Mouse (Mus musculus): ENCODE measurements at regions not wholly inside any gene's neighbourhood (a gene's known extent, or its start where the extent isn't known, plus 50 kb on each side); places are given as distances from the start of the nearest gene placed in this dataset.

DNA sequence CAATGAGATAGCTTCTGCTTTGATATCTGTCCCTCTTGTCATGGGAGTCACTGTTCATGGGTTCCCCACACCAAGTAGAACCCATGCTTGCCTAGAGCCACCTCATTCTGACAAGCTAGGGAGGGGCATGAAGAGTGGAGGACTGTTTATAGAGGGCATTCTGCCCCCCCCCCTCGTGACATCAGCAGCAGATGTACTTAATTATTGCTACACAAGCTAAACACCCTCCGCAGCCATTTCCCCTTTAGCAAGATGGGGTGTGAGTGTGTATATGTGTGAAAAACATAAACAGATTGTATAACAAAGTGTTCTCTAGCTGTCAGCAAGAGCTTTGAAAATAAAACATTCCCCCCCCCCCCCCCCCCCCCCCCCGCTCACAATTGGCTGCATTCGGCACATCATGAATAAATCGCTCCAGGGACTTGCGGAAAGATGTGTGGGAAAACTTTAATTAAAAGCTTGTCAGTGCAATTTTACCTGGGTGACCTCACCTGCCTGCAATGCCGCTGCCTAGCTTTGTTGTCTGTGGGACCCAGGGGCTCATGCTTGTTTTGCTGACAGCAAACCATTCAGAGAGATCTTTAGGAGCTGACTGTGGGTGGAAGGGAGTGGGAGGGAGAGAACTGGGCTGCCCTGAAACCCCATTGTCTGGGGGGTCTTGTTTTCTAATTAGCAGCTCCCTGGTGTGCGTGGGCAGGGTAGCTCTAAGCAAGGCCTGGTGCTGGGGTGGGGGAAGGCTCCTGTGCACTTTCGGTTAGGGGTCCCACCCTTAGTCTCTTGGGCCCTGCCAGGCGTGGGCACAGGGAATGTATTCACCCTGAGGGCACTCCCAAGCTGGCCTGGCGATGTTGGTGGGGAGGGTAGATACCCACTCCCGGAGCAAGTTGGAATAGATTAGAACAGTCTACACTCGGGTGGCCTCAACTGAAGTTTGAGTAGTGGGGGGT lies 63.4 kb downstream of the Irx2 start:
- Histone ChIP-seq H3K27me3 (replicated peaks; ENCODE audit: control insufficient read depth, insufficient read depth, low read length) (0 out of 2 replicates have a peak, but pooled peaks cover 3% of the 10 kb centered on the region), H3K9ac (replicated peaks; ENCODE audit: low read depth, low read length) (no peak overlapping the region), H3K27ac (ENCODE audit: low read length) (no peak overlapping the region), H3K36me3 (ENCODE audit: control insufficient read depth, insufficient read depth) (no peaks in the 10 kb centered on the region), H3K9me3 (ENCODE audit: control insufficient read depth, low read length) (no peaks in the 10 kb centered on the region), H3K4me3 (replicated peaks; ENCODE audit: low read length) (no peak overlapping the region), H3K4me1 (replicated peaks; ENCODE audit: control insufficient read depth, insufficient read depth, low read length) (0 out of 2 replicates have a peak, but pooled peaks cover 7% of the 10 kb centered on the region), H3K4me2 (ENCODE audit: low read length) (no peak overlapping the region)
- peak; percentile 66; the same call in 1 of the 2 replicates for ATAC-seq
- WGBS, result 25% methylated on average over 12 of the region's 13 CpGs

DNA sequence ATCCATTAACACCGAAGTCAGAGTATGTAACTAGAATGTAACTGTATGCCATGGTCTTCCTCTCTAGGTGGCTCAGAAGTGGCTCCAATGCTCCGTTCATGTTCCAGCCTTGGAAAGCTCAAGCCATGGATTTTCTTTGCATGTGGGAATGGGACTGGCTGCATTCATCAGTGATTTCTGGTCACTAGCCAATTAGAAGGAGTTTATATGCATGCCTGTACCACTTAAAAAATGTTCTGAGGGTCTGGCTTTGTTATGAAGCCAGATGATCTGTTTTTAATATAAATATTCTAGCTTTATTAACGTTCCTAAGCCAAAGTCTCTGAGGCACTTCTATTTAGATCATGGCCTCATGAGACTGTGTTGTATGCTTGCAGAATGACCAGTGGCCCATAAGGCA lies 78.8 kb downstream of the Irx2 start:
- no peak overlapping the region for H3K4me3 ChIP-seq (replicated peaks; ENCODE audit: low read length)
- no peaks in the 10 kb centered on the region for H3K9me3 ChIP-seq (ENCODE audit: control insufficient read depth, low read length)
- H3K4me1 ChIP-seq (replicated peaks; ENCODE audit: control insufficient read depth, insufficient read depth, low read length), result peaks cover 3% of the 10 kb centered on the region; the same call in 1 of the 2 replicates
- no peak overlapping the region for H3K27ac ChIP-seq (ENCODE audit: low read length)
- no peaks in the 10 kb centered on the region for H3K27me3 ChIP-seq (replicated peaks; ENCODE audit: control insufficient read depth, insufficient read depth, low read length)
- no peak for ATAC-seq
- H3K36me3 ChIP-seq (ENCODE audit: control insufficient read depth, insufficient read depth), result no peaks in the 10 kb centered on the region
- no peak overlapping the region for H3K9ac ChIP-seq (replicated peaks; ENCODE audit: low read depth, low read length)
- no peak overlapping the region for H3K4me2 ChIP-seq (ENCODE audit: low read length)
- WGBS, result 81% methylated on average over 3 of the region's 3 CpGs

DNA sequence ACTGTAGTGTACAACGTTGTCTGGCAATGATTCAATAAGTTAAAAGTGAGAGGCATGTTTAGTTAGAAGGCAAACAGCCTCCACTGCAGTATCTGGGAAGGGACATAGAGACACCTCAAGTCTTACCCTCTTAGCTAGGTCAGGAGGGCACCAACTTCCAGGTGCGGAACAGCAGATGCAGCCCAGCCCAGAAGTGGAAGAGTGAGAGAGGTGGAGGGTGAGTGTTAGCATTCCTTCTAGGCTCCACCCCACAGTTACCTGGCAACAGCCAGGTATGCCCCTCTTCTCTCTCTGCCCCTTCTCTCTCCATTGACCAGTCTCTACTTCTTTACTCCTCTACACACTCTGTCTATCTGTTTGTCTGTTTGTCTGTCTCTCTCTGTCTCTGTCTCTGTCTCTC lies 80.1 kb downstream of the Irx2 start:
- Histone ChIP-seq H3K4me3 (replicated peaks; ENCODE audit: low read length) (no peak overlapping the region), H3K4me2 (ENCODE audit: low read length) (no peak overlapping the region), H3K4me1 (replicated peaks; ENCODE audit: control insufficient read depth, insufficient read depth, low read length) (peaks cover 3% of the 10 kb centered on the region; the same call in 1 of the 2 replicates), H3K36me3 (ENCODE audit: control insufficient read depth, insufficient read depth) (no peaks in the 10 kb centered on the region), H3K9ac (replicated peaks; ENCODE audit: low read depth, low read length) (no peak overlapping the region), H3K27me3 (replicated peaks; ENCODE audit: control insufficient read depth, insufficient read depth, low read length) (no peaks in the 10 kb centered on the region), H3K27ac (ENCODE audit: low read length) (no peak overlapping the region), H3K9me3 (ENCODE audit: control insufficient read depth, low read length) (no peaks in the 10 kb centered on the region)
- no peak for ATAC-seq
- 88% methylated on average over 2 of the region's 2 CpGs for WGBS

DNA sequence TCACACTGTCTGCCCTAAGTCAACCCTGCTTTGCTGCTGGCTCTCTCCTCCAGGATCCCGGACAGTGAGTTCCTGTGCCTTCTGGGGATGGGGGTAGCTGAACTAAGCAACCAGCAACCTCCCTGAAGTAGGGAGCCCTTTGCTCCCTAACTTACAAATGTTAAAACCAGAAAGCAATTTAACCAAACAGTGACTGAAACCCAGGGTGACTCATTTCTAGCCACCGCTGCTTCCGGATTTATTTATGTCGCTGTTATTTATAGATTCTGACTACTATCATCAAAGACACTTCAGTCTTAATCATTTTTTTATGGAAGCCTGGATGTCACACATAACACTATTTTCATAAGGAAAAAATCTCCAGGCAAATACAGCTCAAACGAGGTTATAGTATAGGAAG lies 81.4 kb downstream of the Irx2 start:
- no peaks in the 10 kb centered on the region for H3K27me3 ChIP-seq (replicated peaks; ENCODE audit: control insufficient read depth, insufficient read depth, low read length)
- no peak for ATAC-seq
- H3K9me3 ChIP-seq (ENCODE audit: control insufficient read depth, low read length), result no peaks in the 10 kb centered on the region
- H3K4me1 ChIP-seq (replicated peaks; ENCODE audit: control insufficient read depth, insufficient read depth, low read length), result peaks cover 3% of the 10 kb centered on the region; the same call in 1 of the 2 replicates
- H3K9ac ChIP-seq (replicated peaks; ENCODE audit: low read depth, low read length), result no peak overlapping the region
- H3K27ac ChIP-seq (ENCODE audit: low read length), result no peak overlapping the region
- 77% methylated on average over 5 of the region's 5 CpGs for WGBS
- no peak overlapping the region for H3K4me3 ChIP-seq (replicated peaks; ENCODE audit: low read length)
- H3K4me2 ChIP-seq (ENCODE audit: low read length), result no peak overlapping the region
- H3K36me3 ChIP-seq (ENCODE audit: control insufficient read depth, insufficient read depth), result no peaks in the 10 kb centered on the region

DNA sequence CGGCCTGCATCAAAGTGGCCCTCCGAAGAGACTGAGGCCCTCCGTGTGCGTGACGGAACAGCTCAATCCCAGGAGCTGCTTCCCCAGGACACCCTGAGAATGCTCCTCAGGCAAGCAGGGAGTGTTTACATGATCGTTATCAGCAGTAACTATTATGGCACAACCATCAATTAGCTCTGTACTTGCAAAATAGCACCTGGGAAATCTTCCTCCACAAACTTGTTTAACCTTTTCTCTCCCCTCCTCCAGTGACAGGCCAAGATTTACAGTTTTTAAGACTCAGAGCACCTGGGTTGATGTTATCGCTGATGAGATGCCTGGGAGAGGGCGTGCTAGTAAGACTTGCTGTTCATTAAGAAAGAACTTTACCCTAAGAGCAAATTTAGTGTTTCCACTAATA lies 82.5 kb downstream of the Irx2 start:
- H3K4me3 ChIP-seq (replicated peaks; ENCODE audit: low read length), result no peak overlapping the region
- H3K9ac ChIP-seq (replicated peaks; ENCODE audit: low read depth, low read length), result no peak overlapping the region
- no peaks in the 10 kb centered on the region for H3K9me3 ChIP-seq (ENCODE audit: control insufficient read depth, low read length)
- H3K27me3 ChIP-seq (replicated peaks; ENCODE audit: control insufficient read depth, insufficient read depth, low read length), result no peaks in the 10 kb centered on the region
- H3K4me1 ChIP-seq (replicated peaks; ENCODE audit: control insufficient read depth, insufficient read depth, low read length), result peaks cover 3% of the 10 kb centered on the region; the same call in 1 of the 2 replicates
- no peak overlapping the region for H3K4me2 ChIP-seq (ENCODE audit: low read length)
- no peak overlapping the region for H3K27ac ChIP-seq (ENCODE audit: low read length)
- 67% methylated on average over 8 of the region's 8 CpGs for WGBS
- no peaks in the 10 kb centered on the region for H3K36me3 ChIP-seq (ENCODE audit: control insufficient read depth, insufficient read depth)
- no peak for ATAC-seq

DNA sequence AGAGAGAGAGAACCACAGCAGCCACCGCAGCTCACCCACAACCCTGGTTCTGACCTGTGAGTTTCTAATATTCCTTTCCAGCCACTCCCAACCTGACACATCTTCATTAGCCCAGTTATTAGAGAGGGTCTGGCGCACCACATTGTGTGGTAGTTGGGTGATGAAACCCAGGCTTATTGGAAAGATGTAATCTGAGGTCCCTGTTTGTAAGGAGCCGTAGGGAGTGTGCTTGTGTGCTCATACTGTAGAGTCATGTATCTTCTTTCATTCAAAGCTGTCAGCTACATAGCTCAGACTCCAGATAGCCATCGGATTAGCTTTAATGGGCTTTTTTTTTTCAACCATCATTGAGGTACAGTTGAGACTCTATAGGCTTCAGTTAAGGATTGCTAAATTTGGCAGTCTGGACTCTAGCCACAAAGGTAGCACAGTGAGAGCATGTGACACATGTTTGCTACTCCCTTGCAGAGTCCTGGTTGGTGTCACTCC lies 83.3 kb downstream of the Irx2 start:
- Histone ChIP-seq H3K9ac (replicated peaks; ENCODE audit: low read depth, low read length) (no peak overlapping the region), H3K27me3 (replicated peaks; ENCODE audit: control insufficient read depth, insufficient read depth, low read length) (no peaks in the 10 kb centered on the region), H3K9me3 (ENCODE audit: control insufficient read depth, low read length) (no peaks in the 10 kb centered on the region), H3K4me2 (ENCODE audit: low read length) (no peak overlapping the region), H3K4me1 (replicated peaks; ENCODE audit: control insufficient read depth, insufficient read depth, low read length) (peaks cover 3% of the 10 kb centered on the region; the same call in 1 of the 2 replicates), H3K27ac (ENCODE audit: low read length) (no peak overlapping the region), H3K36me3 (ENCODE audit: control insufficient read depth, insufficient read depth) (no peaks in the 10 kb centered on the region), H3K4me3 (replicated peaks; ENCODE audit: low read length) (no peak overlapping the region)
- no peak for ATAC-seq
- 88% methylated on average over 4 of the region's 4 CpGs for WGBS

DNA sequence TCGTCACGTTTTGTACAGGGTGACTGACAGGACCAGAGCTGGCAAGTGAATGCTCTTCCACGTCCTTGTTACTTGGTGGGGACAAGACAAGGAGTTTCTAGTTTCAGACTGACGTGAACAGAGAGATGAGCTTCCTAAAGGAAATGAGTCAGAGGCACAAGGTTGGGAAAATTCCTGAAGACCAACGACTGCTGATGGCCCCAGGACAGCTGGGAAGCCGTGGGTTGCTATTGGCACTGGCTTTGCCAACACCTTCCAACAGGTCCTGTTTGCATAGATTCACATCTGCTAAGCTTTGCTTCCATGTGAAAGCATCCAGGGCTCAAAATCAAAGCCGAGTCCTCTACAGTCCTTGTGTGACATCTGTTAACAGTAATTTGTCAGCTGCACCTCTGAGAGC lies 86.2 kb downstream of the Irx2 start:
- Histone ChIP-seq H3K27ac (ENCODE audit: low read length) (no peak overlapping the region), H3K9ac (replicated peaks; ENCODE audit: low read depth, low read length) (no peak overlapping the region), H3K4me2 (ENCODE audit: low read length) (no peak overlapping the region), H3K4me1 (replicated peaks; ENCODE audit: control insufficient read depth, insufficient read depth, low read length) (peaks cover 3% of the 10 kb centered on the region; the same call in 1 of the 2 replicates), H3K9me3 (ENCODE audit: control insufficient read depth, low read length) (no peaks in the 10 kb centered on the region), H3K36me3 (ENCODE audit: control insufficient read depth, insufficient read depth) (no peaks in the 10 kb centered on the region), H3K27me3 (replicated peaks; ENCODE audit: control insufficient read depth, insufficient read depth, low read length) (no peaks in the 10 kb centered on the region), H3K4me3 (replicated peaks; ENCODE audit: low read length) (no peak overlapping the region)
- no peak for ATAC-seq
- WGBS, result 66% methylated on average over 7 of the region's 7 CpGs

DNA sequence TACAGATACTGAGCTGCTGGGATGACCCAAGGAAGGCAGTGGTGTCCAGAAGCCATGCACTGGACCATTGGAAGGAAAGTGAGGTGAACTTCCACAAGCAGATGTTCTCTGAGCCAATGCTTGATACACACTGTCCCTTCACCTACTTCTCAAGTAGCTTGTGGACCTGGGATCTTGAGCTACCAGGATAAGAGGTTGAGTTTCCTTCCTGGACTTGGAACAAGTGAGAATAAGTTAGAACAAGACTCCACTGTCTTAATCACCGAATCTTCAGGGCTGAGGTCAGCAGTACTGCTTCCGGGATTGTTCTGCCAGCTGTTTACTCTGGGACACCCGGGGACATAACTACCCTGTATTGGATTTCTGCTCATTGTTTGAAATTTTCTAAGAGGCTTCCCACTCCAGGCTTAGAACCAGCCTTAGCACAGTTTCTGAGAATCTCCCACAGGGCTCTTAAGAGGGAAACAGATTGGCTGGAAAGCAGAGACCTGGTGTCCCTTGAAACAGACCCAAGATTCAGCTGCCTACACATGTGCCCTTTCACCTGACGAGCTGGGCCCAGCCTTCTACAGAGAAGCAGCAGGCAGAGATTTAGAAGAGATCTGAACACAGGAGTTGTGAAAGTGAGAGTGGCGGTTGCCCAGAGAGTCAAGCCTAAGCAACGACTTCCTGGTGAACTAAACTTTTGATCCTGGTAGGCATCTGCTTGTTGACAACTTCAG lies 87.5 kb downstream of the Irx2 start:
- no peaks in the 10 kb centered on the region for H3K27me3 ChIP-seq (replicated peaks; ENCODE audit: control insufficient read depth, insufficient read depth, low read length)
- no peaks in the 10 kb centered on the region for H3K36me3 ChIP-seq (ENCODE audit: control insufficient read depth, insufficient read depth)
- H3K9me3 ChIP-seq (ENCODE audit: control insufficient read depth, low read length), result no peaks in the 10 kb centered on the region
- no peaks in the 10 kb centered on the region for H3K4me1 ChIP-seq (replicated peaks; ENCODE audit: control insufficient read depth, insufficient read depth, low read length)
- no peak overlapping the region for H3K27ac ChIP-seq (ENCODE audit: low read length)
- no peak overlapping the region for H3K4me3 ChIP-seq (replicated peaks; ENCODE audit: low read length)
- H3K4me2 ChIP-seq (ENCODE audit: low read length), result no peak overlapping the region
- 82% methylated on average over 6 of the region's 6 CpGs for WGBS
- no peak for ATAC-seq
- H3K9ac ChIP-seq (replicated peaks; ENCODE audit: low read depth, low read length), result no peak overlapping the region

DNA sequence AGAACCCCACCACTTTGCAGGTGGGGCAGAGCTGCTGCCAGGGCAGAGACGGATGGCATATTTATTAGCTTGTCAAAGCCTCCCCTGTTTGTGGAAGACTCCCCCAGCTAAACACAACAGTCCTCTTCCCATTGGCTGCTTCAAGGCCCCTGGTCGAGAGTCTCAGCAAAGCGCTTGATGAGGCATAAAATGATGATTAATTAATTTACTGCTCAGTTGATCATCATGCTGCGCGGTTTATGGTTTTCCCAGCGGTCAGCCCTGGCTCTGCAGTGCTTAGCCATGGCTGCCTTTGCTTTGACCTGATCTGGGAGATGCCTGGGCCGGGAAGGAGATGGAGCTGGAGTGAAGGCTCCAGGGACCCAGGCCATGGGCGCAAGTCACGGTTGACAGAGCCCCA lies 98.5 kb downstream of the Irx2 start:
- Histone ChIP-seq H3K4me3 (replicated peaks; ENCODE audit: low read length) (no peak overlapping the region), H3K27me3 (replicated peaks; ENCODE audit: control insufficient read depth, insufficient read depth, low read length) (no peaks in the 10 kb centered on the region), H3K4me1 (replicated peaks; ENCODE audit: control insufficient read depth, insufficient read depth, low read length) (no peaks in the 10 kb centered on the region), H3K9ac (replicated peaks; ENCODE audit: low read depth, low read length) (no peak overlapping the region), H3K9me3 (ENCODE audit: control insufficient read depth, low read length) (no peaks in the 10 kb centered on the region), H3K36me3 (ENCODE audit: control insufficient read depth, insufficient read depth) (no peaks in the 10 kb centered on the region), H3K27ac (ENCODE audit: low read length) (no peak overlapping the region), H3K4me2 (ENCODE audit: low read length) (no peak overlapping the region)
- no peak for ATAC-seq
- 44% methylated on average over 9 of the region's 9 CpGs for WGBS

Data from forebrain, embryonic 16.5 days (tissue).